Mouse (Mus musculus) lung, embryonic 14.5 days (tissue): ENCODE results near the gene Mdh2. TPM values are rescaled to one million over a fixed set of nuclear protein-coding genes. Genes with fewer than 3 reads are reported as not detected.
A peak's percentile ranks its signal among the peaks of the same experiment; 100 is the strongest.

Experiments used
- ATAC-seq: fragments of 200-750 bp; cut with Nextera tagmentation; 2 replicates; pipeline ENCODE4 v1.8.0; 2017; ENCODE audit warnings: mild to moderate bottlenecking, moderate TSS enrichment, moderate library complexity; ENCODE audit not compliant: insufficient read depth
- DNase-seq: peaks from one replicate; pipeline ENCODE4 v3.0.0-alpha.2; 2015
- H3K27ac ChIP-seq: fragments of 300-500 bp; sonication (generic); 2 replicates; pipeline ENCODE4 v1.5.1; 2014; ENCODE audit warnings: low read depth, mild to moderate bottlenecking, moderate library complexity
- H3K27me3 ChIP-seq: fragments of 300-500 bp; sonication (generic); 2 replicates; pipeline ENCODE4 v1.6.1; 2014; ENCODE audit warnings: low read length, control low read depth; ENCODE audit not compliant: insufficient read depth
- H3K36me3 ChIP-seq: fragments of 300-500 bp; sonication (generic); 2 replicates; pipeline ENCODE4 v1.6.1; 2014; ENCODE audit warnings: control low read depth; ENCODE audit not compliant: insufficient read depth
- H3K4me1 ChIP-seq: fragments of 300-500 bp; sonication (generic); 2 replicates; pipeline ENCODE4 v1.6.1; 2014; ENCODE audit warnings: antibody characterized with exemption, control low read depth; ENCODE audit not compliant: insufficient read depth
- H3K4me2 ChIP-seq: fragments of 300-500 bp; sonication (generic); 2 replicates; pipeline ENCODE4 v1.6.1; 2014; ENCODE audit warnings: mild to moderate bottlenecking
- H3K4me3 ChIP-seq: fragments of 300-500 bp; sonication (generic); 2 replicates; pipeline ENCODE4 v1.5.1; 2014; ENCODE audit warnings: low read depth, low read length
- H3K9ac ChIP-seq: fragments of 300-500 bp; sonication (generic); 2 replicates; pipeline ENCODE4 v1.6.1; 2014
- H3K9me3 ChIP-seq: fragments of 300-500 bp; sonication (generic); 2 replicates; pipeline ENCODE4 v1.6.1; 2016; ENCODE audit warnings: low read depth, low read length, control low read depth
- CTCF ChIP-seq: IDR thresholded peaks from 2 replicates; pipeline ENCODE4 v1.5.1; 2016; ENCODE audit warnings: antibody characterized with exemption, low read depth
- WGBS: fragments of 180-500 bp; shearing (Covaris S2); extraction: QIAGEN DNeasy Blood & Tissue Kit; methylation state at CpG from one replicate; pipeline ENCODE4 v1.1.7; 2014; 5-methylcytosine and 5-hydroxymethylcytosine counted together
- polyA plus RNA-seq: library from polyadenylated mRNA; unstranded; fragments of >200 nt; fragmentation: Nextera tagmentation; extraction: Ambion mirVana; gene quantifications from 2 replicates; pipeline ENCODE4 v1.2.1, GENCODE M21; 2014

Gene Mdh2
- polyA plus RNA-seq, 1 experiment from 2014 or later: 464 TPM

- H3K4me2 ChIP-seq: no peak overlapping the region
- no peaks in the 10 kb centered on the region for H3K27me3 ChIP-seq
- DNase-seq (no peak), ATAC-seq (no peak)
- H3K4me3 ChIP-seq: no peak overlapping the region
- H3K36me3 ChIP-seq: no peaks in the 10 kb centered on the region
- H3K27ac ChIP-seq: no peak overlapping the region
- no peaks in the 10 kb centered on the region for H3K9me3 ChIP-seq
- H3K9ac ChIP-seq: no peak overlapping the region
- TF ChIP-seq CTCF: no peak
- no peaks in the 10 kb centered on the region for H3K4me1 ChIP-seq
- 32% methylated on average over 7 of the region's 7 CpGs for WGBS
Observed at GRCm38 (mm10) chr5:135818491-135818890, 40.2 kb downstream of the Mdh2 start.

DNA sequence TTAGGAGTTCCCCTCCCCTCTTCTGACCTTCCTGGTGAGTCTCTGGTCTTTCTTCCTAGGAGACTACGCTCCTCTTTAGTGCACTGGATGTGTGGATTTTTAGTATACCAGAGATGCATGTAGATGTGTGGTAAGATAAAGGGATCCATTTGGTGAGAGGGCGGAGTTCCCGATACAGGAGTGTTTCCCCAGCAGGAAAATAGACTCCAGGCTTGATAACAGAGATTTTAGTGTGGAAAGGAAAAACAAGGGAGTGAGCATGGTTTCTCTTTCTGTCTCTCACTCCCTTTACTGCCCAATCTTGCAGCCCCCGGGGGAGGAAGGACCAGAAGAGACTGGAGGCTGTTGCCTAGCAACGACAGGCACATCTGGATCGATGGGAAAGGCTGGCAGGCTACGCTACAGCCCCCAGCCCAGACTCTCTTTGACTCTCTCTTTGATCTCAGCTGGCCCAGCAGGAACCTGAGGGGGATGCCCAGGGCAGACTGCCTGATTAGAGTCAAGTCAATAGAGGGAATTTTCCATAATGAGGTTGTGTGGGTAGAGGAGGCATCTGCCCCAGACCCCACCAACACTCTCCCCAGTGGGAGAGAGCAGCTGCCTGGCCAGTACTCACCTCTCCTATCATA, 44.1 kb downstream of the Mdh2 start:
- H3K36me3 ChIP-seq: no peaks in the 10 kb centered on the region
- H3K4me1 ChIP-seq: no peaks in the 10 kb centered on the region
- H3K4me3 ChIP-seq: no peak overlapping the region
- no peak for TF ChIP-seq CTCF
- DNase-seq (no peak), ATAC-seq (no peak)
- WGBS: 24% methylated on average over 7 of the region's 7 CpGs
- H3K9ac ChIP-seq: no peak overlapping the region
- no peak overlapping the region for H3K27ac ChIP-seq
- no peaks in the 10 kb centered on the region for H3K27me3 ChIP-seq
- no peak overlapping the region for H3K4me2 ChIP-seq
- no peaks in the 10 kb centered on the region for H3K9me3 ChIP-seq

DNA sequence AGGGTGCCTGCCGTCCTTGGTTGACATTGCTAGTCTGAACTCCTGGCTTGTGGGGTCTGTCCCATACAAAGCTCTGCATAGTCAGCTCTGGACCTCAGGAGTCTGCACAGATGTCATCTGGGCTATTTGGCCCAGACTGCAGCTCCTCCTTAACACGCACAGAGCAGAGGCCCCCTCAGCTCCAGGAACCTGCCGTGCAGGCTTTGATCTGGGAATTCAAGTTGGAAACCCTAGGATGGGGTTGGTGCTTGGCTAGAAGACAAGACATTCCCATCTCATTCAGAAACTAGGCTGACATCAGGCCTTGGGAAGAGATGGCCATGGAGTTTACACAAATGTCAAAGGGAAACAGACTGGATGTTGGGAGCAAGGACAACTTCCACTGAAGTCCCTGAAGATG, 46.2 kb downstream of the Mdh2 start:
- Histone ChIP-seq H3K4me2 (no peak overlapping the region), H3K27ac (no peak overlapping the region), H3K4me1 (no peaks in the 10 kb centered on the region), H3K4me3 (no peak overlapping the region), H3K9ac (no peak overlapping the region), H3K27me3 (no peaks in the 10 kb centered on the region), H3K36me3 (no peaks in the 10 kb centered on the region), H3K9me3 (no peaks in the 10 kb centered on the region)
- TF ChIP-seq CTCF: no peak
- WGBS: 44% methylated on average over 3 of the region's 3 CpGs
- DNase-seq (no peak), ATAC-seq (no peak)

DNA sequence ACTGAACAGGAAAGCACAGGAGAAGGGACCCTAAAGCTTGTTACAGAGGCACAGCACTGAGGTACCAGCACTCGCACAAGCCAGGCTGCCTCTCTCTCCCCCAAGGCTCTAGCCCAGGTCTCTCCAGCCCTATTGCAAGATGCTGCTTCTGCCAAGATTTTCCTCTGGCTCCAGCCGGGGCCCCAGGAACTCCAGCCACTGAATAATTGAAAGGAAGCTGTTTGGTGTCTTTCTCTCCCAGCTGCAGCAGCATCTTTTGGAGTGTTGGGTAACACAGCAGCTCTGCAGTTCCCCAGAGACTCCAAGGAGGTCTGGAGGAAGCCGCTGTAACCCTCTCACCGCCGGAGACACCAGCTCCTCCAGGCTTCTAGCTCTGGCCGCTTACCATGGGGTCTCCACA, 47.9 kb downstream of the Mdh2 start:
- 47% methylated on average over 6 of the region's 6 CpGs for WGBS
- no peak overlapping the region for H3K27ac ChIP-seq
- no peak for ATAC-seq
- peak; percentile 30 for DNase-seq
- no peak overlapping the region for H3K4me2 ChIP-seq
- no peak overlapping the region for H3K4me3 ChIP-seq
- no peaks in the 10 kb centered on the region for H3K27me3 ChIP-seq
- no peaks in the 10 kb centered on the region for H3K4me1 ChIP-seq
- no peak overlapping the region for H3K9ac ChIP-seq
- no peaks in the 10 kb centered on the region for H3K9me3 ChIP-seq
- H3K36me3 ChIP-seq: no peaks in the 10 kb centered on the region
- no peak for TF ChIP-seq CTCF

- DNase-seq: no peak
- H3K4me1 ChIP-seq: no peaks in the 10 kb centered on the region
- no peaks in the 10 kb centered on the region; the same call in 1 of the 2 replicates for H3K27me3 ChIP-seq
- no peak overlapping the region for H3K9ac ChIP-seq
- no peak overlapping the region for H3K4me3 ChIP-seq
- TF ChIP-seq CTCF: no peak
- H3K36me3 ChIP-seq: no peaks in the 10 kb centered on the region
- H3K4me2 ChIP-seq: no peak overlapping the region
- ATAC-seq: no peak
- WGBS: 78% methylated on average over 8 of the region's 8 CpGs
- H3K9me3 ChIP-seq: no peaks in the 10 kb centered on the region
- H3K27ac ChIP-seq: no peak overlapping the region
Observed at GRCm38 (mm10) chr5:135829381-135829780, 51.1 kb downstream of the Mdh2 start.

DNA sequence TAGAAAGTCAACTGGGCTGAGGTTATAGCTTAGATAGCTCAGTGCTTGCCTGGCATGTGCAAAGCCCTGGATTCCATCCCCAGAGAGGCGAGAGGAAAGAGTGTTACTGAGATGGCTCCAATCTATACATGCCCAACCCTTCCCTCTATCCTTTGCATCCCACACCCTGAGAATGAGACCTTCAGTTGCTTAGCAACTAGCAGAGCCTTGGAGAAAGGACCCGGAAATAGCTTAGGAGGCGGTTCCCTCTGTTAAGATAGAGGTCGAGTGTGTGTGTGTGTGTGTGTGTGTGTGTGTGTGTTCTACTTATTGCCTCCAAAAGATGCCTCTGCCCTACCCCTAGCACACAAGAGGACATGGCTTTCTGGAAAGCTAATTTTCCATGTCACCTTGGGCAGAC, 54.4 kb downstream of the Mdh2 start:
- TF ChIP-seq CTCF: no peak
- no peaks in the 10 kb centered on the region for H3K4me1 ChIP-seq
- 25% methylated on average over 4 of the region's 4 CpGs for WGBS
- no peaks in the 10 kb centered on the region for H3K36me3 ChIP-seq
- H3K4me3 ChIP-seq: no peak overlapping the region
- H3K27me3 ChIP-seq: peaks cover 7% of the 10 kb centered on the region; the same call in 1 of the 2 replicates
- DNase-seq: no peak
- no peak for ATAC-seq
- H3K27ac ChIP-seq: no peak overlapping the region
- H3K9me3 ChIP-seq: no peaks in the 10 kb centered on the region
- H3K4me2 ChIP-seq: no peak overlapping the region
- no peak overlapping the region for H3K9ac ChIP-seq

- Histone ChIP-seq H3K9me3 (no peaks in the 10 kb centered on the region), H3K9ac (peak overlapping the region; percentile 16; the same call in 1 of the 2 replicates), H3K4me1 (no peaks in the 10 kb centered on the region), H3K4me3 (peak overlapping the region; percentile 43), H3K4me2 (peak overlapping the region; percentile 90), H3K27me3 (peaks cover 7% of the 10 kb centered on the region; the same call in 1 of the 2 replicates), H3K36me3 (no peaks in the 10 kb centered on the region), H3K27ac (no peak overlapping the region)
- peak; percentile 87 for DNase-seq
- WGBS: 1% methylated on average over 47 of the region's 47 CpGs
- ATAC-seq: peak; percentile 94
- no peak for TF ChIP-seq CTCF
Observed at GRCm38 (mm10) chr5:135834769-135835491, 56.6 kb downstream of the Mdh2 start.
